Mouse (Mus musculus) stomach, postnatal 0 days (tissue): ENCODE results near the gene Slmap.

Source experiments
- CTCF ChIP-seq: IDR thresholded peaks from 2 replicates; pipeline ENCODE4 v1.5.1; 2016; ENCODE audit warnings: antibody characterized with exemption, low read depth, mild to moderate bottlenecking, moderate library complexity
- EP300 ChIP-seq: optimal IDR thresholded peaks from 2 replicates; pipeline ENCODE3; 2016; ENCODE audit warnings: antibody characterized with exemption

- TF ChIP-seq CTCF (peak; percentile 46), EP300 (no peak)
Observed at GRCm38 (mm10) chr14:26398508-26399160, 136.1 kb downstream of the Slmap start.
